Mouse (Mus musculus): ENCODE measurements around the gene Dap.

- TF ChIP-seq CTCF (IDR thresholded peaks at IDR 0.05; ENCODE audit: extremely low read depth, insufficient read length, insufficient replicate concordance, low read depth, low read length) (no peak), POLR2A (IDR thresholded peaks at IDR 0.05; ENCODE audit: low read depth, low read length) (no peak)
These were observed 58.2 kb downstream of the Dap start for GRCm38 (mm10) chr15:31282353-31282752.
